Mouse (Mus musculus) hindbrain, embryonic 11.5 days (tissue): ENCODE results near the gene Izumo1. TPM values are rescaled to one million over a fixed set of nuclear protein-coding genes. Genes with fewer than 3 reads are reported as not detected.
A peak's percentile ranks its signal among the peaks of the same experiment; 100 is the strongest.

ENCODE experiments used
- ATAC-seq: fragments of 200-750 bp; cut with Nextera tagmentation; 2 replicates; pipeline ENCODE4 v1.8.0; 2017; ENCODE audit warnings: mild to moderate bottlenecking, moderate TSS enrichment, moderate library complexity; ENCODE audit not compliant: low FRiP score
- DNase-seq: peaks from one replicate; pipeline ENCODE4 v3.0.0-alpha.2; 2015; ENCODE audit warnings: low spot score
- H3K27ac ChIP-seq: fragments of 300-500 bp; sonication (generic); 2 replicates; pipeline ENCODE4 v1.5.1; 2014; ENCODE audit warnings: mild to moderate bottlenecking, low read depth, low read length
- H3K27me3 ChIP-seq: fragments of 300-500 bp; sonication (generic); 2 replicates; pipeline ENCODE4 v1.6.1; 2014; ENCODE audit warnings: mild to moderate bottlenecking, low read length, moderate library complexity, mixed read lengths; ENCODE audit not compliant: control insufficient read depth, insufficient read depth
- H3K36me3 ChIP-seq: fragments of 300-500 bp; sonication (generic); 2 replicates; pipeline ENCODE4 v1.6.1; 2014; ENCODE audit warnings: mild to moderate bottlenecking, low read length, moderate library complexity, mixed read lengths; ENCODE audit not compliant: control insufficient read depth, insufficient read depth
- H3K4me1 ChIP-seq: fragments of 300-500 bp; sonication (generic); replicated peaks from 2 replicates; pipeline ENCODE4 v1.6.1; 2014; ENCODE audit warnings: low read length, mixed read lengths; ENCODE audit not compliant: control insufficient read depth, insufficient read depth
- H3K4me2 ChIP-seq: fragments of 300-500 bp; sonication (generic); replicated peaks from 2 replicates; pipeline ENCODE4 v1.6.1; 2014; ENCODE audit warnings: mild to moderate bottlenecking, low read depth, low read length
- H3K4me3 ChIP-seq: fragments of 300-500 bp; sonication (generic); 2 replicates; pipeline ENCODE4 v1.5.1; 2014; ENCODE audit warnings: low read depth, low read length
- H3K9ac ChIP-seq: fragments of 300-500 bp; sonication (generic); 2 replicates; pipeline ENCODE4 v1.6.1; 2014; ENCODE audit warnings: low read depth, low read length
- H3K9me3 ChIP-seq: fragments of 300-500 bp; sonication (generic); 2 replicates; pipeline ENCODE4 v1.6.1; 2016; ENCODE audit warnings: low read length; ENCODE audit not compliant: control insufficient read depth
- WGBS: fragments of 180-500 bp; shearing (Covaris S2); extraction: QIAGEN DNeasy Blood & Tissue Kit; methylation state at CpG from one replicate; pipeline ENCODE4 v1.1.7; 2014; 5-methylcytosine and 5-hydroxymethylcytosine counted together
- polyA plus RNA-seq: library from polyadenylated mRNA; unstranded; fragments of >200 nt; fragmentation: Nextera tagmentation; extraction: Ambion mirVana; gene quantifications from 2 replicates; pipeline ENCODE4 v1.2.1, GENCODE M21; 2014

Gene Izumo1
- polyA plus RNA-seq, 1 experiment from 2014 or later, result 0.12 TPM

DNA sequence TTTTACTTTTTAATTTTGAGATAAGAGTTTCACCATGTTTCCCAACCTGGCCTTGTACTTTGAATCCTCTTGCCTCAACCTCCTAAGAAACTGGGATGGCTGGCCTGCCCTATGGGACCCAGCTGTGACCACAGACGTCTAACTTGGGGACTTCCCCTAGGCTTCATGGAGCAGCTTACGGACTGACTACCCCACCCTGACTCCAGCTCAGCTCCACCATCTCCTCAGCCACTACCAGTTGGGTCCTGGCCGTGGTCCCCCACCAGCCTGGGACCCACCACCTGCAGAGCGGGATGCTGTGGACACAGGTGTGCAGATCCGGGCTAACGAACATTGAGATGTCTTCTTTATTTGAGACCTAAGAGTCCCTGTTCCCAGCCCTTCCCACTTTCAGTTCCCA is 16.1 kb downstream of the Izumo1 start:
- no peak overlapping the region for H3K4me2 ChIP-seq
- no peak overlapping the region for H3K27ac ChIP-seq
- peaks cover 2% of the 10 kb centered on the region; the same call in 1 of the 2 replicates for H3K4me1 ChIP-seq
- no peaks in the 10 kb centered on the region for H3K36me3 ChIP-seq
- ATAC-seq (no peak), DNase-seq (no peak)
- H3K9ac ChIP-seq, result no peak overlapping the region
- no peak overlapping the region for H3K4me3 ChIP-seq
- no peaks in the 10 kb centered on the region for H3K9me3 ChIP-seq
- 96% methylated on average over 6 of the region's 6 CpGs for WGBS
- H3K27me3 ChIP-seq, result peaks cover 2% of the 10 kb centered on the region; the same call in 1 of the 2 replicates

- Histone ChIP-seq H3K9me3 (no peaks in the 10 kb centered on the region), H3K9ac (0 out of 2 replicates have a peak overlapping the region, but pooled peaks have one; percentile 31), H3K4me3 (peak overlapping the region; percentile 22), H3K4me1 (peaks cover 2% of the 10 kb centered on the region; the same call in 1 of the 2 replicates), H3K4me2 (peak overlapping the region; percentile 36), H3K27ac (no peak overlapping the region), H3K36me3 (no peaks in the 10 kb centered on the region), H3K27me3 (peaks cover 2% of the 10 kb centered on the region; the same call in 1 of the 2 replicates)
- ATAC-seq (peak; percentile 83), DNase-seq (peak; percentile 97)
- WGBS, result 21% methylated on average over 29 of the region's 29 CpGs
These were observed 17.2 kb downstream of the Izumo1 start for GRCm38 (mm10) chr7:45638623-45639401.

DNA sequence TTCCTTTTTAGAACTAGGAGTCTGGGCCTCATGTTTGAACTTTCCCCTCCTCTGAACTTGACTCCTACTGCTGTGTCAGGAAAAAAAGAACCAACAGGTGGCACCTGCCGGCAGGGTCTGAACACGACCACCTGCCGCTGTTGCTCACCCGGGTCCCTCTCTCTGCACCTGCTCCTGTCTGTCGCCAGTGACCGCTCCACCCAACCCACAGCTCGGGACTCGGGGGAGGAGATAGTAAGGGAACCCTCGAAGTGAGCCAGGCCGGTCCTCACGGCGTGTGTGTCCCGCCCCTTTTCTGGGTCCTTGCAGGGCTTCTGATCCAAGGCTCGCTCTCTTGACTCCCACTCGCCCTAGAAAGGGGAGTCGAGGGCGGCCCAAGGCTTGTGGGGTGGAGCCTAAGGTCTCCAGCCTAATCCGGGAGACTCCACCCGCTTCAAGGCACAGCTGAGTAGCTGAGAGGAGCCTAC is 18.0 kb downstream of the Izumo1 start, which contains the start of gene Mamstr:
TSS of gene Mamstr (plus strand) at position 417 of the 467 bp plus-strand sequence.
- Histone ChIP-seq H3K4me1 (peaks cover 4% of the 10 kb centered on the region; the same call in 1 of the 2 replicates), H3K36me3 (no peaks in the 10 kb centered on the region), H3K9ac (no peak within 1 kb of the TSS), H3K9me3 (no peaks in the 10 kb centered on the region), H3K4me3 (no peak within 1 kb of the TSS), H3K27ac (no peak within 1 kb of the TSS), H3K27me3 (peaks cover 2% of the 10 kb centered on the region; the same call in 1 of the 2 replicates), H3K4me2 (0 out of 2 replicates have a peak within 1 kb of the TSS, but pooled peaks have one; percentile 36)
- ATAC-seq (no peak), DNase-seq (no peak)
- 30% methylated on average over 19 of the region's 19 CpGs for WGBS

GRCm38 (mm10) chr7:45640191-45640957 is 18.8 kb downstream of the Izumo1 start:
- H3K36me3 ChIP-seq, result no peaks in the 10 kb centered on the region
- no peak overlapping the region for H3K9ac ChIP-seq
- no peak overlapping the region for H3K4me3 ChIP-seq
- 75% methylated on average over 19 of the region's 19 CpGs for WGBS
- H3K9me3 ChIP-seq, result no peaks in the 10 kb centered on the region
- no peak overlapping the region for H3K27ac ChIP-seq
- H3K4me2 ChIP-seq, result no peak overlapping the region
- DNase-seq (no peak), ATAC-seq (no peak)
- peaks cover 4% of the 10 kb centered on the region; the same call in 1 of the 2 replicates for H3K4me1 ChIP-seq
- H3K27me3 ChIP-seq, result peaks cover 2% of the 10 kb centered on the region; the same call in 1 of the 2 replicates

- DNase-seq (no peak), ATAC-seq (no peak)
- H3K4me3 ChIP-seq, result no peak overlapping the region
- H3K36me3 ChIP-seq, result no peaks in the 10 kb centered on the region
- no peak overlapping the region for H3K27ac ChIP-seq
- peak overlapping the region; percentile 11; the same call in 1 of the 2 replicates for H3K9ac ChIP-seq
- WGBS, result 82% methylated on average over 16 of the region's 17 CpGs
- no peaks in the 10 kb centered on the region for H3K9me3 ChIP-seq
- H3K4me2 ChIP-seq, result no peak overlapping the region
- H3K27me3 ChIP-seq, result peaks cover 2% of the 10 kb centered on the region; the same call in 1 of the 2 replicates
- H3K4me1 ChIP-seq, result peaks cover 4% of the 10 kb centered on the region; the same call in 1 of the 2 replicates
These were observed 19.9 kb downstream of the Izumo1 start for GRCm38 (mm10) chr7:45641391-45642040.

DNA sequence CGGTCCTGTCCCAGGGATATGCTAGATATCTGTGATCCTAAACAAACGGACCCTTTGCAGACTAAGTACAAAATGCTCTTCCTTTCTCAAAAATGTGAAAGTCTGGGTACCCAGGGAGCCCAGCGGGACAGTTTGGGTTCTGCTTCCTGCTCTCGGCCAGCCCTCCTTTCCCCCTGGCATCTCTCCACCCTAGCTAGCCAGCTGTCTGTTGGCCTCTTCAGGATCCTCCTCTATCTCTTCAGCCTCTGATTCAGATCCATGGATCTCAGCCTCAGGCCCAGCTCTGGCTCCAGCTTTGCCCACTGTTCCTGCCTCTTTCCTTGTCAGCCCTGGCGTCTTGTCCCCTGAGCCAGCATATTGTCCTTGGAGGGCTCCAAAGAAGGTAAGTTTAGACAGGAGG is 20.5 kb downstream of the Izumo1 start:
- WGBS, result 83% methylated on average over 5 of the region's 5 CpGs
- Histone ChIP-seq H3K9me3 (no peaks in the 10 kb centered on the region), H3K4me3 (no peak overlapping the region), H3K9ac (peak overlapping the region; percentile 31; the same call in 1 of the 2 replicates), H3K36me3 (no peaks in the 10 kb centered on the region), H3K4me1 (peaks cover 4% of the 10 kb centered on the region; the same call in 1 of the 2 replicates), H3K27me3 (peaks cover 2% of the 10 kb centered on the region; the same call in 1 of the 2 replicates), H3K4me2 (peak overlapping the region; percentile 21; the same call in 1 of the 2 replicates), H3K27ac (no peak overlapping the region)
- no peak for ATAC-seq
- DNase-seq, result no peak

DNA sequence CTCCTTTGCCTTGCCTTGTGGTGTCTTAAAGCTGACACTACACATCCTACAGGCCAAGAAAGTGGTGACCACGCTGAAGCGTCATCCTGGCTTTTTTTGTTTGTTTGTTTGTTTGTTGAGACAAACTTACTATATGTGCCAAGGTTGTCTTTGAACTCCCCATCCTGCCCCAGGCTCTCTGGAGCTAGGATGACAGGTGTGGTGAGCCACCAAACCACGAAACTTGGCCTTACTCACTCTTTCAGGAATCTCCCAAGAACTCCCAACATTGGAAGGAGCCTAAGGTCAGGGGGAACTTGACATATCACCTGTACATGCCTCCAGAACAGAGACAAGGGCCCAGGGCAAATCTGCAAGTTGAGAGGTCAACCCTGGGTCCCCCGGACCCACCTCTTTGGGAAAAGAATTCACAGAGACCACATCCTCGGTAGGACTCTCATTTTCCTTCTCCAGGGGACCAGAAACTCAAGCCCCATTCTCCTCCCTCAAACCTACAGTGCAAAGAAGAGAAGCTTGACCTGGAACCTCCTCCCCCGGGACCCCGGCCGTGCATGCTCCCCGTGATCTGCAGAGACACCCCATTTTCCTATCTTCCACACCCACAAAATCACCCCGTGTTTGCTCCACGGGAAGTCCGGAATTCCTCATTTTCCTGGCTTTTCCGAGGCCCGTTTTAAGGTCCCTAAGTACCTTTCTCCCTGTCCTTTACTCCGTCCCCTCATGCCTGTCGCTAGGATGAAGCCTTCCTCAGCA is 21.1 kb downstream of the Izumo1 start:
- H3K36me3 ChIP-seq, result no peaks in the 10 kb centered on the region
- WGBS, result 41% methylated on average over 16 of the region's 16 CpGs
- DNase-seq (no peak), ATAC-seq (no peak)
- H3K4me2 ChIP-seq, result peak overlapping the region; percentile 75
- H3K27me3 ChIP-seq, result peaks cover 2% of the 10 kb centered on the region; the same call in 1 of the 2 replicates
- H3K9ac ChIP-seq, result peak overlapping the region; percentile 87
- peaks cover 4% of the 10 kb centered on the region; the same call in 1 of the 2 replicates for H3K4me1 ChIP-seq
- H3K27ac ChIP-seq, result peak overlapping the region; percentile 84
- H3K4me3 ChIP-seq, result peak overlapping the region; percentile 37
- no peaks in the 10 kb centered on the region for H3K9me3 ChIP-seq
